Mouse (Mus musculus) heart, postnatal 0 days (tissue): Measurements from ENCODE around the gene Pttg1. TPM values are rescaled to one million over a fixed set of nuclear protein-coding genes. Genes with fewer than 3 reads are reported as not detected.

ENCODE experiments used
- ATAC-seq: fragments of 200-750 bp; cut with Nextera tagmentation; 2 replicates; pipeline ENCODE4 v1.8.0; 2017; ENCODE audit warnings: low read depth, moderate number of reproducible peaks, moderate library complexity; ENCODE audit not compliant: insufficient read depth
- DNase-seq: peaks from one replicate; pipeline ENCODE4 v3.0.0-alpha.2; 2016; ENCODE audit warnings: low spot score
- H3K27ac ChIP-seq: fragments of 300-500 bp; sonication (generic); 2 replicates; pipeline ENCODE4 v1.5.1; 2014; ENCODE audit warnings: low read depth, mild to moderate bottlenecking
- H3K27me3 ChIP-seq: fragments of 300-500 bp; sonication (generic); 2 replicates; pipeline ENCODE4 v1.6.1; 2014; ENCODE audit warnings: low read length, mixed read lengths; ENCODE audit not compliant: control insufficient read depth, insufficient read depth
- H3K36me3 ChIP-seq: fragments of 300-500 bp; sonication (generic); replicated peaks from 2 replicates; pipeline ENCODE4 v1.6.1; 2014; ENCODE audit warnings: low read length, mixed read lengths; ENCODE audit not compliant: control insufficient read depth, insufficient read depth
- H3K4me1 ChIP-seq: fragments of 300-500 bp; sonication (generic); 2 replicates; pipeline ENCODE4 v1.6.1; 2014; ENCODE audit warnings: antibody characterized with exemption; ENCODE audit not compliant: control insufficient read depth, insufficient read depth
- H3K4me2 ChIP-seq: fragments of 300-500 bp; sonication (generic); 2 replicates; pipeline ENCODE4 v1.6.1; 2014; ENCODE audit warnings: low read depth, mild to moderate bottlenecking, low read length, moderate library complexity
- H3K4me3 ChIP-seq: fragments of 300-500 bp; sonication (generic); 2 replicates; pipeline ENCODE4 v1.5.1; 2014; ENCODE audit warnings: low read depth, low read length
- H3K9ac ChIP-seq: fragments of 300-500 bp; sonication (generic); replicated peaks from 2 replicates; pipeline ENCODE4 v1.6.1; 2014; ENCODE audit warnings: low read depth, low read length, mixed read lengths
- H3K9me3 ChIP-seq: fragments of 300-500 bp; sonication (generic); replicated peaks from 2 replicates; pipeline ENCODE4 v1.6.1; 2016; ENCODE audit warnings: low read length; ENCODE audit not compliant: control insufficient read depth
- CTCF ChIP-seq: IDR thresholded peaks from 2 replicates; pipeline ENCODE4 v1.5.1; 2016; ENCODE audit warnings: antibody characterized with exemption, control low read depth, low read depth
- EP300 ChIP-seq: IDR thresholded peaks from 2 replicates; pipeline ENCODE4 v1.6.1; 2016; ENCODE audit warnings: antibody characterized with exemption, low read depth
- WGBS: fragments of 180-500 bp; shearing (Covaris S2); extraction: QIAGEN DNeasy Blood & Tissue Kit; methylation state at CpG from one replicate; pipeline ENCODE4 v1.1.7; 2014; 5-methylcytosine and 5-hydroxymethylcytosine counted together
- polyA plus RNA-seq: library from polyadenylated mRNA; unstranded; fragments of >200 nt; fragmentation: Nextera tagmentation; extraction: Ambion mirVana; gene quantifications from 2 replicates; pipeline ENCODE4 v1.2.1, GENCODE M21; 2015
- total RNA-seq: library from RNA; depleted of rRNA; stranded (reverse); fragments of >200 nt; gene quantifications from 2 replicates; pipeline ENCODE4 v1.2.3, GENCODE M21; 2014; ENCODE audit warnings: low replicate concordance

Pttg1 gene
- total and polyA plus RNA-seq, 2 experiments from 2014 or later, result 78.1 to 190 TPM

DNA sequence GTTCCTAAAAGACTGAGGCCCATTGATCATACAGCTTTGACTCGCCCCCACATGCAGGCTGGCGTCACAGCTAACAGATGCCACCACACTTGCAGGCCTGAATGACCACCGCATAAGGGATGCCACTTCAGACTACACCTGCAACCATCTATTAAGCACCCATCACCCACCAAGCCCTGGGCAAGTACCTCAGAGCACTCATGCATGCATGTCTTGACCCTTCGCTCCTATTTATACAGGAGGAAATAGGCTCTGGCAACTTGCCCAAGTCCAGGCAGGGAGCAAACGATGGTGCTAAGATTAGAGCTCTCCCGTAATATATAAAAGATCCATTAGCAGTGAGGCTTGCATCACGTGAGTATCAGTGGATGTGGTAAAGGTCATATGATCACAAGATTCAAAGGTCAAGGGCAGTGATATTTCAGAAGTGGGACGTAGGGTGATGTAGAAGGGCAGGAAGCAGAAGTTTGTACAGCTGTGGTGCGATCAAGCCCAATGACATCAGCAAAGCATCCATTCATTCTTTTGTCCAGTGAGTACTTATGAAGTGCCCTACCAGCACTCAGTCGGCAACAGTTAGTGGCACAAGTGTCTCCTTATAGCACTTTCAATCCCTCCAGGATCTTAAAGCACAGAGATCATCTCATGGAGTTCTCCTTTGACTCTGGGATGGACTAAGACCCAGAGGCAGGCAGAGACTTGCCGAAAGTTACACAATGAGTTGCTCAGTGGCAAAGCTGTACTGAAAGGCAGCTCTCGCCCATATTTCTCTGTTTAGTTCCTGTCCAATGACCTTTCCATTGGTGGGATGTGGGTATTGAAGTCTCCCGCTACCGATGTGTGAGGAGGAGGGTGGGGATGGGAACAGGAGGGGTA lies 30.7 kb downstream of the Pttg1 start:
- no peak for ATAC-seq

DNA sequence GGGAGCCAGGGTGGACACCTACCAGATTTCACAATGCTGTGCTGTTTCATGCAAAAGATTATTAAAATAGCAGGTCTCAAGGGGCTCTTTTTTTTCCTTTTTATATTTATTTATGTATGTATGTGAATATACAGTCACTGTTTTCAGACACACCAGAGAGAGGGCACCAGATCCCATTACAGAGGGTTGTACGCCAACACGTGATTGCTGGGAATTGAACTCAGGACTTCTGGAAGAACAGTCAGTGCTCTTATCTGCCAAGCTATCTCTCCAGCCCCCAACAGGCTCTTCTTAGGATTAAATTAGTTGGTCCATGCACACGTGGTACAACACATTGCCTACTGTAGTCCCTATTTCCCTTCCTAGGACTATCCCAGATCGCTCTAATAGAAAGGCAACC lies 32.7 kb downstream of the Pttg1 start:
- Histone ChIP-seq H3K4me2 (no peak overlapping the region), H3K9ac (no peak overlapping the region), H3K4me3 (no peak overlapping the region), H3K36me3 (no peaks in the 10 kb centered on the region), H3K27me3 (no peaks in the 10 kb centered on the region), H3K4me1 (no peaks in the 10 kb centered on the region), H3K9me3 (no peaks in the 10 kb centered on the region), H3K27ac (no peak overlapping the region)
- WGBS, result 87% methylated on average over 4 of the region's 4 CpGs
- ATAC-seq (no peak), DNase-seq (no peak)
- TF ChIP-seq CTCF (no peak), EP300 (no peak)

More for the DNA sequence above, 30.7 kb downstream of the Pttg1 start:
- H3K36me3 ChIP-seq, result no peaks in the 10 kb centered on the region
- H3K9me3 ChIP-seq, result no peaks in the 10 kb centered on the region
- H3K27ac ChIP-seq, result no peak overlapping the region
- H3K4me3 ChIP-seq, result no peak overlapping the region
- DNase-seq, result no peak
- H3K9ac ChIP-seq, result no peak overlapping the region
- TF ChIP-seq CTCF, result no peak
- TF ChIP-seq EP300, result no peak
- WGBS, result 58% methylated on average over 14 of the region's 14 CpGs
- H3K4me1 ChIP-seq, result no peaks in the 10 kb centered on the region
- H3K4me2 ChIP-seq, result no peak overlapping the region
- H3K27me3 ChIP-seq, result no peaks in the 10 kb centered on the region

DNA sequence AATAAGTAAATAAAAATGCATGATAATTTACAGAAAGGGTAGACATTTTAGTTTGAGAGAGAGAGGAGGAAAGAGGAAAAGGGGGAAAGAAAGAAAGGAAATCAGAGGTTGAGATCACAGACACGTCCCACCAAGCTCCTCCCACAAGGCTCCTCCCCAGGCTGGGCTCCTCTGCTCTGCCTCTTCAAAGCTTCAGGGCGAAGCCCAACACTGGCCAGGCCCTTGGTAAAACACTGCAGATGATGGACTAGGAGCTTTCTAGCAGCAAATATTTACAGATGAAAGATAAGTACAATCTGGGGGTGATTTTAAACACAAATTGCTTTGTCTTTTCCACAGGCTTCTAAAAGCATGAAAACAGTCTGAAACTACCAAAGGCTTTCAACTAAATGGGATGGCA lies 33.3 kb downstream of the Pttg1 start:
- Histone ChIP-seq H3K4me1 (no peaks in the 10 kb centered on the region), H3K4me3 (no peak overlapping the region), H3K9ac (no peak overlapping the region), H3K27me3 (no peaks in the 10 kb centered on the region), H3K27ac (no peak overlapping the region), H3K36me3 (no peaks in the 10 kb centered on the region), H3K9me3 (no peaks in the 10 kb centered on the region), H3K4me2 (no peak overlapping the region)
- 41% methylated on average over 2 of the region's 2 CpGs for WGBS
- ATAC-seq, result no peak
- no peak for TF ChIP-seq CTCF
- no peak for TF ChIP-seq EP300
- DNase-seq, result no peak

DNA sequence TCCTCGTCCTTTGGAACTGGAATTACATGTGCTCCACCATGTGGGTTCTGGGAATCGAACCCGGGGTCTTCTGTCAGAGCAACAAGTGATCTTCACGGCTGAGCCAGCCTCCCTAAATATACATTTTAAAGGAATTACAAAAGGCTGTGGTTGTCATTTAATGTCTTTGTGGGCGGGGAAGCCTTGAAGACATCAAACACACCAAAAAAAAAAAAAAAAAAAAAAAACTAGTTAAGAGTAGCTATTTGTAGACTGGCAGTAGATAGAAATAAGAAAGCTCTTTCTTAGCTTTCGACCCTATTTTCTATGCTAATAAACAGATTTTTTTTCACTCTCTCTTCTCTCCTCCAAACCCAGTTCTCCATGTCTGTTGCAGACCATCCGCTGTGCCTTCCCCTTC lies 36.9 kb downstream of the Pttg1 start:
- 80% methylated on average over 7 of the region's 7 CpGs for WGBS
- TF ChIP-seq CTCF (no peak), EP300 (no peak)
- Histone ChIP-seq H3K9ac (no peak overlapping the region), H3K4me2 (no peak overlapping the region), H3K36me3 (no peaks in the 10 kb centered on the region), H3K4me3 (no peak overlapping the region), H3K9me3 (no peaks in the 10 kb centered on the region), H3K27ac (no peak overlapping the region), H3K4me1 (peaks cover 12% of the 10 kb centered on the region; the same call in 1 of the 2 replicates), H3K27me3 (no peaks in the 10 kb centered on the region)
- DNase-seq (no peak), ATAC-seq (no peak)

DNA sequence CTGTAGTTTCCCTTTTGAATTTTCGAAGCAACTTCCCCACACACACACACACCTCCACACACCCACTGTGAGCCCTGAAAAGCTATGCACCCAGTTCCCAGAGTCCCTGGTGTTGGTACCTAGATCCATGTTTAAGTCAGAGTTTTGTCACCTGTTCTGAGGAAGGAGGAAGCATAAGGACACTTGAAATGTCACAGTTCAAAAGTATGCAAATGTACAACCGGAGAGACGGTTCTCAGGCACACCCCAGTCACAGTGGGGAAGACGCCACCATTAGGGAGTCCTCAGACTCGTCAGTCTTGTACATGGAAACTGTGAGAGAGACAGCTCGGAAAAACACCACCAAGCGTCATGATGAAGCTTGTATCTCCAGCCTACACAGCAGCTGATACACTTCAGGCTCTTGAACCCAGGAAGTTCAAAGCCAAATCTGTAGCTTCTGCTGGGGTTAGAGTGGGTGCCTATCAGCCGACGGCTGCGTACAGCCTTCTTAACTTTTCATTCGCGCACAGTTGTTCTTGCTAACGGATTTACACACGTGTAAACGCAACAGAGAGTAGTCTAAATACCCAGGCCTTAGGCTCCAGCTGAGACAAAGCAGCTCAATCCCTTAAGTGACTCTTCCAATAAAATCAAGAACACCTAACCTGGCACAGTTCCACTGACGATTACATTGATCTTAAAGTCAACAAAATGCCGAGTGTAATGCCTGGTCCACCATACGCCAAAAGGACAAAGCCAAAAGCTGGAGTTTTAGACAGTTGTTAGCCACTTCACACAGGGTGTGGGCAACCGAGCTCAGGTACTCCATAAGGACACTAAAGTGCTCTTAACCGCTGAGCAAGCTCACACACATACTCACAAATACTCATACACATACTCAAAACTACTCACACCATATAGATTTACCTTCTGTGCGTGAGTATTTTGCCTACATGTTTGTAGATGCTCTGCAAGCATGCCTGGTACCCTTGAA lies 37.6 kb downstream of the Pttg1 start:
- ATAC-seq (no peak), DNase-seq (no peak)
- TF ChIP-seq EP300 (no peak), CTCF (no peak)
- Histone ChIP-seq H3K27me3 (no peaks in the 10 kb centered on the region), H3K9ac (no peak overlapping the region), H3K36me3 (no peaks in the 10 kb centered on the region), H3K27ac (no peak overlapping the region), H3K4me2 (no peak overlapping the region), H3K4me1 (peaks cover 12% of the 10 kb centered on the region; the same call in 1 of the 2 replicates), H3K9me3 (no peaks in the 10 kb centered on the region), H3K4me3 (no peak overlapping the region)
- WGBS, result 72% methylated on average over 21 of the region's 21 CpGs
